Mouse (Mus musculus): ENCODE results near the gene Gm26558. TPM values are rescaled to one million over a fixed set of nuclear protein-coding genes. Genes with fewer than 3 reads are reported as not detected.

Gene Gm26558
- 0.46 and 1.0 TPM in 2 replicates for polyA plus RNA-seq (2012; rRNA removed)

GRCm38 (mm10) chr2:70661715-70662495, at the start of gene Gm26558:
Gene Gm26558 (minus strand): TSS chr2:70662108.

GRCm38 (mm10) chr2:70660887-70661714, 807 bp downstream of the Gm26558 start, which contains the start of gene Gorasp2:
Gene Gorasp2 (plus strand): TSS chr2:70661576.

Other genes starting within 250 kb of the Gm26558 start
- 0.21 and 0.74 TPM in 2 replicates for gene Sp5, start 187.2 kb downstream of the Gm26558 start, polyA plus RNA-seq (2012; rRNA removed)
- 0.13 and 0.16 TPM in 2 replicates for gene Erich2, start 153.3 kb downstream of the Gm26558 start, polyA plus RNA-seq (2012; rRNA removed)
- 0.26 and 0.30 TPM in 2 replicates for gene Gad1, start 109.0 kb downstream of the Gm26558 start, polyA plus RNA-seq (2012; rRNA removed)
- gene Gorasp2, start 532 bp downstream of the Gm26558 start, polyA plus RNA-seq (2012; rRNA removed) = 120 and 121 TPM in 2 replicates
- gene Tlk1, start 163.6 kb upstream of the Gm26558 start, polyA plus RNA-seq (2012; rRNA removed) = 9.0 and 9.8 TPM in 2 replicates